Mouse (Mus musculus): ENCODE measurements around the gene A930033H14Rik. TPM values are rescaled to one million over a fixed set of nuclear protein-coding genes. Genes with fewer than 3 reads are reported as not detected.

The A930033H14Rik gene
- total and polyA plus RNA-seq, 3 experiments: 0.11 TPM; not detected in 2

DNA sequence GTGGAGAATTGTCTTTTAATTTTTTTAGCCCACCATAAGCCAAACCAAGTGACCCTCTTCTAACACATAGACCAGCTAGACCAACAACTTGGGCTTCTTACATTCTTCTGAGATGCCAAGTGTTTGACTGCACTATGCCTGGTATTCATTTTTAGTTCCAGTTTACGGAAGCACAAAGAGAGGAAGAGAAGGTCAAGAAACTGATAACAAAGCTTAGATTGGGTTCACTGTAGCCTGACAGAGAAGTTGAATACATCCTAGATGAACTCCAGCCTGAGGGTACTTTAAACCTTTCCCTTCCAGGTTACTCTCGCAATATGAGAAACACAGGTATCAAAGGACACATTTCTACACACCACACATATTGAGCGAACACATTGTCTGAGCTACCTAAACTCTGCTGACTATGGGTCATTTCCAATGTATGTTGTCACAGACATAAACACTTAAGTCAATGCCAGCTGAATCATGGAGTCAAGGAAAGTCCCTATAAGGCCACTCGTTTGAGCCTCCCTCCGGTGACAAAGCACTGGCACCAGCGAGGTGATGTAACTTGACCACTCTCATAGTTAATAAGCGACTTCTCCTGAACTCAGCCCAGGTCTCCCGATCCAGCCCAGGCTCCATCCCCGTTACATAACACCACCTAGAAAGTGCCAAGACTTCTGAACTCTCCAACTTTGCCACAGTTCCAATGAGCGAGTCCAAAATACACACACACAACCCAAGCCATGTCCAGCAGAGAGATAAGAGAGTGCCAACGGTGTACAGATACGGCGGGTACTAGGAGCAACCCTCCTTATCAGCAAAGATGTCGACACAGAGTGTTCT is 5.8 kb upstream of the A930033H14Rik start:
- Histone ChIP-seq H3K36me3 (replicated peaks) (no peaks in the 10 kb centered on the region), H3K4me3 (ENCODE audit: low read depth, low read length) (no peak overlapping the region), H3K27me3 (ENCODE audit: insufficient read depth, low read length) (no peaks in the 10 kb centered on the region), H3K4me1 (ENCODE audit: insufficient read depth, low read depth, low read length) (no peaks in the 10 kb centered on the region), H3K9me3 (replicated peaks) (peaks cover 50% of the 10 kb centered on the region)
- TF ChIP-seq POLR2AphosphoS5 (IDR thresholded peaks at IDR 0.05; ENCODE audit: insufficient replicate concordance, low read depth, low read length): no peak
- no peak for DNase-seq (ENCODE audit: low spot score)
- no peak for ATAC-seq (ENCODE audit: extremely low read depth, insufficient number of reproducible peaks, low FRiP score, poor library complexity, severe bottlenecking)

DNA sequence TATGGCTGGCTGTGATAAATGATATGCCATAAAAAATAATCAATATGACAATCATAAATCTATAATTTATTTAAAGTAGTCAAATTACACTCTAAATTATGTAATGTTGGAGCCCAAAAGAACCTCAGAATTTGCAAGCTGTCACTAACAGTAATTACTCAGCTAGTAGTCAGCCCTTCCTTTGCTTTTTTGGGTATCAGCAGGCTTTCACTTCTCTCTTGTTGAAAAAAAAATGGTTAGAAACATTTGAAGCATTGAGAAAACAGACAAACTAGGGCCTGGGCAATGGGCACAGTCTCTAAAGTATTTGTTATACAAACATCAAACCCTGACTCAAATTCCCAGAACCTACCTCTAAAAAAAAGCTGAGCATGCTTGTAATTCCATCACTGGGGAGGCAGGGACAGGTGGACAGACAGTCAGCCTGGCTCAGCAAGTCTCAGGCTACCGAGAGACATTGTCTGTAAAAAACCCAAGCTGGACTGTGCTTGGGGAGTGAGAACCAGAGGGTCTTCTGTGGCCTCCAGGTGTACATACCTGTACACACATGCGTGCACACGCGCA is 4.3 kb upstream of the A930033H14Rik start:
- Histone ChIP-seq H3K9me3 (replicated peaks) (peaks cover 60% of the 10 kb centered on the region), H3K4me1 (ENCODE audit: insufficient read depth, low read depth, low read length) (no peaks in the 10 kb centered on the region), H3K4me3 (ENCODE audit: low read depth, low read length) (no peak overlapping the region), H3K27me3 (ENCODE audit: insufficient read depth, low read length) (no peaks in the 10 kb centered on the region), H3K36me3 (replicated peaks) (no peaks in the 10 kb centered on the region)
- TF ChIP-seq GATA1 (IDR thresholded peaks at IDR 0.05; ENCODE audit: borderline replicate concordance, low read length) (no peak), GATA2 (IDR thresholded peaks at IDR 0.05; ENCODE audit: borderline replicate concordance, low read depth, low read length) (no peak), CTCF (IDR thresholded peaks at IDR 0.05; ENCODE audit: low read depth, low read length) (no peak), TAL1 (conservative IDR thresholded peaks at IDR 0.05; ENCODE audit: low read depth, low read length) (no peak), POLR2AphosphoS5 (IDR thresholded peaks at IDR 0.05; ENCODE audit: insufficient replicate concordance, low read depth, low read length) (no peak)
- no peak for ATAC-seq (ENCODE audit: extremely low read depth, insufficient number of reproducible peaks, low FRiP score, poor library complexity, severe bottlenecking)
- DNase-seq (ENCODE audit: low spot score): no peak

DNA sequence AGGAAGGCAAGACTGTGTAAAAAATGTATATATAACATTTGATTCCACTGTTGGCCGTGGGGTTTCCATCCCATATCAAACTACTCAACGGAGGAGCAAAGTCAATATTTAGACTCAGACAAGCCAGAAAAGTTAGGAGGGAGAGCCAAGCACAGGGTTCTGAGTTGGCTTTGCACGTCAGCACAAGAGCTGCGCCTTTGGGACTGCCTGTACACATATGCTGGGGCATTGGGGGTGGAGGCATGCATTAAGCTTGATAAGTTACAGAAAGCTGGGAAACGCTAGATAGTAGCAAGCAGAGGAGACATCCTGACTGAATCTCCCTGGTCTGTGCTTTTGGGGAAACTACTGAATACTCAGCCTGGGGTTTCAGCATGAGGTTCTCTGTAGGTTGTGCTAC is 1.1 kb upstream of the A930033H14Rik start:
- H3K27me3 ChIP-seq (ENCODE audit: insufficient read depth, low read length): no peaks in the 10 kb centered on the region
- no peak for TF ChIP-seq GATA2 (IDR thresholded peaks at IDR 0.05; ENCODE audit: borderline replicate concordance, low read depth, low read length)
- no peak for TF ChIP-seq TAL1 (conservative IDR thresholded peaks at IDR 0.05; ENCODE audit: low read depth, low read length)
- TF ChIP-seq GATA1 (IDR thresholded peaks at IDR 0.05; ENCODE audit: borderline replicate concordance, low read length): no peak
- TF ChIP-seq POLR2AphosphoS5 (IDR thresholded peaks at IDR 0.05; ENCODE audit: insufficient replicate concordance, low read depth, low read length): no peak
- no peak for TF ChIP-seq CTCF (IDR thresholded peaks at IDR 0.05; ENCODE audit: low read depth, low read length)
- H3K4me1 ChIP-seq (ENCODE audit: insufficient read depth, low read depth, low read length): no peaks in the 10 kb centered on the region
- no peak for DNase-seq (ENCODE audit: low spot score)
- H3K36me3 ChIP-seq (replicated peaks): no peaks in the 10 kb centered on the region
- H3K4me3 ChIP-seq (ENCODE audit: low read depth, low read length): no peak overlapping the region
- peaks cover 54% of the 10 kb centered on the region for H3K9me3 ChIP-seq (replicated peaks)
- ATAC-seq (ENCODE audit: extremely low read depth, insufficient number of reproducible peaks, low FRiP score, poor library complexity, severe bottlenecking): no peak

DNA sequence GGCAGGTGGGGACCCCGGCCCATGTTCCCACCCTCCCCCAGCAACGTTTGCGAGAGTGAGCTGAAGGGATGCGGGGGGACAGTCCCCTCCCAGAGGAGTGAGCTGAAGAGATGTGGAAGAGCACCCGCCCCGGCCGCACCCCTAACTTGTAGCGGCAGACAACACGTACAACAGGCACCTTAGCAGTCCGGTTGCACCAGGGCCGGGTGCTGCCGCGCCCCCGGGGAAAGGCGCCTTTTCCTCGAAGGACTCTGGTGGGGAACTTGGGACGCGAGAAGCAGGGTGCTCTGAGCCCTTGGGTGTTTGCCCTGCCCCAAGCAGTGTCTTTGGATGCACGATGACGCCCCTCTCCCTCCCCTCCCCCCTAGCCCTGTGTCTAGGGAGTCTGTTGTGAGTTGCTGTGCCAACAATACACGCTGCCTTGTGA is 566 bp upstream of the A930033H14Rik start:
- DNase-seq (ENCODE audit: low spot score): no peak
- no peak for ATAC-seq (ENCODE audit: extremely low read depth, insufficient number of reproducible peaks, low FRiP score, poor library complexity, severe bottlenecking)
- no peaks in the 10 kb centered on the region for H3K27me3 ChIP-seq (ENCODE audit: insufficient read depth, low read length)
- H3K4me1 ChIP-seq (ENCODE audit: insufficient read depth, low read depth, low read length): no peaks in the 10 kb centered on the region
- no peaks in the 10 kb centered on the region for H3K36me3 ChIP-seq (replicated peaks)
- TF ChIP-seq TAL1 (conservative IDR thresholded peaks at IDR 0.05; ENCODE audit: low read depth, low read length): no peak
- no peak for TF ChIP-seq GATA2 (IDR thresholded peaks at IDR 0.05; ENCODE audit: borderline replicate concordance, low read depth, low read length)
- TF ChIP-seq POLR2AphosphoS5 (IDR thresholded peaks at IDR 0.05; ENCODE audit: insufficient replicate concordance, low read depth, low read length): no peak
- no peak for TF ChIP-seq GATA1 (IDR thresholded peaks at IDR 0.05; ENCODE audit: borderline replicate concordance, low read length)
- TF ChIP-seq CTCF (IDR thresholded peaks at IDR 0.05; ENCODE audit: low read depth, low read length): no peak
- peaks cover 52% of the 10 kb centered on the region for H3K9me3 ChIP-seq (replicated peaks)
- H3K4me3 ChIP-seq (ENCODE audit: low read depth, low read length): no peak overlapping the region; the same call in 1 of the 2 replicates

DNA sequence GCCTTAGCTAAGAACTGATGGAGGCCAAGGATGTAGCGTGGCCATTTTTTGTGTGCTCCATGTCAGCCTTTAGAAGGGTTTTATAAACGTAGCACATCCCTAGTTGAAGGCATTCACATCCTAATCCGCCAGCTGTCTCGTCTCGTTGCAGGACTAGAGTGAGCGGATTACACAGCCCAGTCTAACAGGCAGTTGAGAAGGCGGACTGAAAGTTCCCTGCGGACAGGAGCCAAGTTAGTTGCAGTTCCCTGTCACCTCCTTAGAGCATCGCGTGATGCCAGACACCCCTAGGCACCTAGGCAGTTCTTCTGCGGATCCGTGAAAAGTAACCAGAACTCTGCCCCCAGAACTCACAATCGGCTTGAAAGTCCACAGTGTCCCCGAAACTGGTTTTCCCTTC is 922 bp downstream of the A930033H14Rik start:
- no peaks in the 10 kb centered on the region for H3K36me3 ChIP-seq (replicated peaks)
- H3K27me3 ChIP-seq (ENCODE audit: insufficient read depth, low read length): no peaks in the 10 kb centered on the region
- DNase-seq (ENCODE audit: low spot score) (no peak), ATAC-seq (ENCODE audit: extremely low read depth, insufficient number of reproducible peaks, low FRiP score, poor library complexity, severe bottlenecking) (no peak)
- no peaks in the 10 kb centered on the region for H3K4me1 ChIP-seq (ENCODE audit: insufficient read depth, low read depth, low read length)
- no peak overlapping the region for H3K4me3 ChIP-seq (ENCODE audit: low read depth, low read length)
- no peak for TF ChIP-seq CTCF (IDR thresholded peaks at IDR 0.05; ENCODE audit: low read depth, low read length)
- TF ChIP-seq GATA1 (IDR thresholded peaks at IDR 0.05; ENCODE audit: borderline replicate concordance, low read length): no peak
- no peak for TF ChIP-seq POLR2AphosphoS5 (IDR thresholded peaks at IDR 0.05; ENCODE audit: insufficient replicate concordance, low read depth, low read length)
- no peak for TF ChIP-seq GATA2 (IDR thresholded peaks at IDR 0.05; ENCODE audit: borderline replicate concordance, low read depth, low read length)
- no peak for TF ChIP-seq TAL1 (conservative IDR thresholded peaks at IDR 0.05; ENCODE audit: low read depth, low read length)
- peaks cover 54% of the 10 kb centered on the region for H3K9me3 ChIP-seq (replicated peaks)

DNA sequence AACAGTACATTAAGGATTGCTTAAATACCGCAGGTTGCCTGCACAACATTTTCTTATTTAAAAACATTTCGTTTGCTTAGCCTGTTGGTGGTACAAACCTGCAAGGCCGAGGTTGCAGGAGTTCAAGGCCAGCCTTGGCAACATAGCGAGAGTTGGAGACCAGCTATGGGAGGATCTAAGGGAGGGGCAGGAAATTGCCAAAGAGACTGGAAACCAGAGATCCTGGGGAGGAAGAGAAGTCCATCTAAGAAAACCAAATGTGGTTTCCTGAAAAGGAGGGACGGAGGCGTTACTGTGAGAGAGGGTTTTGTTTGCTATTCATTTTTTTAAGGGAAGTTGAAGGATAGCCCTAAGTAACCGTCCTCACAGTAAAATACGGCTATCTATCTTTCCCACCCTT is 1.3 kb downstream of the A930033H14Rik start:
- Histone ChIP-seq H3K4me3 (ENCODE audit: low read depth, low read length) (no peak overlapping the region), H3K27me3 (ENCODE audit: insufficient read depth, low read length) (no peaks in the 10 kb centered on the region), H3K9me3 (replicated peaks) (peaks cover 54% of the 10 kb centered on the region), H3K36me3 (replicated peaks) (no peaks in the 10 kb centered on the region), H3K4me1 (ENCODE audit: insufficient read depth, low read depth, low read length) (no peaks in the 10 kb centered on the region)
- DNase-seq (ENCODE audit: low spot score) (no peak), ATAC-seq (ENCODE audit: extremely low read depth, insufficient number of reproducible peaks, low FRiP score, poor library complexity, severe bottlenecking) (no peak)
- TF ChIP-seq GATA1 (IDR thresholded peaks at IDR 0.05; ENCODE audit: borderline replicate concordance, low read length) (no peak), TAL1 (conservative IDR thresholded peaks at IDR 0.05; ENCODE audit: low read depth, low read length) (no peak), CTCF (IDR thresholded peaks at IDR 0.05; ENCODE audit: low read depth, low read length) (no peak), GATA2 (IDR thresholded peaks at IDR 0.05; ENCODE audit: borderline replicate concordance, low read depth, low read length) (no peak), POLR2AphosphoS5 (IDR thresholded peaks at IDR 0.05; ENCODE audit: insufficient replicate concordance, low read depth, low read length) (no peak)

Measured in G1E (cell line).